Mouse (Mus musculus) stomach, embryonic 16.5 days (tissue): Measurements from ENCODE around the gene Nuak2. TPM values are rescaled to one million over a fixed set of nuclear protein-coding genes. Genes with fewer than 3 reads are reported as not detected.
A peak's percentile ranks its signal among the peaks of the same experiment; 100 is the strongest.

Experiments used
- ATAC-seq: fragments of 200-750 bp; cut with Nextera tagmentation; 2 replicates; pipeline ENCODE4 v1.8.0; 2017; ENCODE audit warnings: moderate number of reproducible peaks, moderate TSS enrichment; ENCODE audit not compliant: insufficient read depth, low FRiP score
- H3K27ac ChIP-seq: fragments of 300-500 bp; sonication (generic); 2 replicates; pipeline ENCODE4 v1.5.1; 2014; ENCODE audit warnings: low read length
- H3K27me3 ChIP-seq: fragments of 300-500 bp; sonication (generic); 2 replicates; pipeline ENCODE4 v1.6.1; 2014; ENCODE audit warnings: low read length, control low read depth, mixed read lengths; ENCODE audit not compliant: control insufficient read depth, insufficient read depth
- H3K36me3 ChIP-seq: fragments of 300-500 bp; sonication (generic); 2 replicates; pipeline ENCODE4 v1.6.1; 2014; ENCODE audit warnings: low read length; ENCODE audit not compliant: control insufficient read depth, insufficient read depth
- H3K4me1 ChIP-seq: fragments of 300-500 bp; sonication (generic); 2 replicates; pipeline ENCODE4 v1.6.1; 2014; ENCODE audit warnings: low read length, control low read depth, mixed read lengths; ENCODE audit not compliant: control insufficient read depth, insufficient read depth
- H3K4me2 ChIP-seq: fragments of 300-500 bp; sonication (generic); 2 replicates; pipeline ENCODE4 v1.6.1; 2014; ENCODE audit warnings: low read depth, low read length, mixed read lengths
- H3K4me3 ChIP-seq: fragments of 300-500 bp; sonication (generic); replicated peaks from 2 replicates; pipeline ENCODE4 v1.5.1; 2014; ENCODE audit warnings: mild to moderate bottlenecking, low read length
- H3K9ac ChIP-seq: fragments of 300-500 bp; sonication (generic); 2 replicates; pipeline ENCODE4 v1.6.1; 2014; ENCODE audit warnings: low read length
- H3K9me3 ChIP-seq: fragments of 300-500 bp; sonication (generic); replicated peaks from 2 replicates; pipeline ENCODE4 v1.6.1; 2016; ENCODE audit warnings: low read length, control low read depth; ENCODE audit not compliant: control insufficient read depth
- WGBS: fragments of 180-500 bp; shearing (Covaris S2); extraction: QIAGEN DNeasy Blood & Tissue Kit; methylation state at CpG from one replicate; pipeline ENCODE4 v1.1.7; 2014; 5-methylcytosine and 5-hydroxymethylcytosine counted together
- polyA plus RNA-seq: library from polyadenylated mRNA; unstranded; fragments of >200 nt; fragmentation: Nextera tagmentation; extraction: Ambion mirVana; gene quantifications from 2 replicates; pipeline ENCODE4 v1.2.1, GENCODE M21; 2015

Gene Nuak2
- polyA plus RNA-seq, 1 experiment from 2014 or later: 6.9 TPM

DNA sequence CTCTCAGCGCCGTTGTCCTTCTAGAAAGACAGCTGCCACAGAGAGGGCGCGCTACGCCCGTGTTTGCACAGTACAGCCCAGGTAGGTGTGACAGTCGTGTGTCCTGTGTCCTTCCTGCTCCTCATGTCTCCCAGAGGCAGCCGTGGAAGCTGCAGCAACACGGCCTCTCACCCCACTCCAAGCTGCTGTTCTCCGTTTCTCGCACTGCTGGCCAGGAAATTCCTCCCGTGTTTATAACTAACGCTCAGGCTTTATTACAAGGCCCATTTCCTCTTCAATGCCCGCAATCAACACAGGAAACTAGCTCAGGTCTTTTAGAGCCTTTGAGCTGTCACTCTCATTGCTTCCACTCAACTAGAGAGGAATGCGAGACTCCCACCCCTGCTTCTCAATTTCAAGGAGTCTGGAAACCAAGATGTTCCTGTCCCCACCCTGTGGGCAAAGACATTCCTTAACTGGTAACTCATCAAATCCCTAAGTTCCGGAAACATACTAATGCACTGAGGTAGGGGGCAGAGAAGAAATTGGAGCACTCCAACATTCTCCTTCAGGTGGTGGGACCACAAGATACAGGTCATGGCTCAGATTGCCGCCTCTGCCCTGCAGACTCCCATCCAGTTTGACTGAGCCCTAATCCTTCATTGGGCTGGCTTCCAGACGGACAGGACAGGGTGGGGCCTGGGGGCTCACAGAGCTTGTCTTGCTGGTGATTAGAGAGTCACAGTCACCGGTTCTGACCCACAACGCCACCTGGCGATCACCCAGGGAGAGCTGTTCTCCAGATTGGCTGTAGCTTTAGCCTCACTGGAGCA is 23.4 kb upstream of the Nuak2 start:
- Histone ChIP-seq H3K9me3 (no peaks in the 10 kb centered on the region), H3K4me3 (no peak overlapping the region), H3K4me1 (peaks cover 24% of the 10 kb centered on the region), H3K27ac (peak overlapping the region; percentile 6; the same call in 1 of the 2 replicates), H3K27me3 (peaks cover 3% of the 10 kb centered on the region; the same call in 1 of the 2 replicates), H3K4me2 (no peak overlapping the region), H3K36me3 (no peaks in the 10 kb centered on the region), H3K9ac (no peak overlapping the region)
- 37% methylated on average over 21 of the region's 21 CpGs for WGBS
- ATAC-seq: 0 out of 2 replicates have a peak, but pooled peaks have one; percentile 22

DNA sequence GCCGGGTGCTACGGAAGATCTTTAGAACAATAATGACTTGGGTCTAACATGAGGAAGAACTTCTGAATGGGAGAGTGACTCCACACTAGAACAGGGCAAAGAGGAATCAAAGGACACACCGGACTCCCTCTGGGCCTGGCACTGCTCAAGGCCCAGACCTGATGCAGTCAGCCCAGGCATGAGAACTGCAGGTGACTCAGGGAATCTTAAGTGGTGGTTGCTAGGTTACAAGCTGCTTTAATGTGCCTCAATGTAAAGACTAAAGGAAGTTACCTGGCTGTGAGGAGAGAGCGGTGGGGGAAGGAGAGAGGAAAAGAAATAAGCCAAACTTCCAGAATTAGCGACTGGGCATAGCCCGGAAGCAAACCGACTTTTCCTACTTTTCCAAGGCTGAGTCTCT is 20.4 kb upstream of the Nuak2 start:
- ATAC-seq: no peak
- H3K27me3 ChIP-seq: peaks cover 22% of the 10 kb centered on the region
- no peak overlapping the region for H3K4me3 ChIP-seq
- H3K4me1 ChIP-seq: peaks cover 30% of the 10 kb centered on the region
- H3K27ac ChIP-seq: no peak overlapping the region
- H3K4me2 ChIP-seq: no peak overlapping the region
- H3K36me3 ChIP-seq: no peaks in the 10 kb centered on the region
- no peaks in the 10 kb centered on the region for H3K9me3 ChIP-seq
- H3K9ac ChIP-seq: no peak overlapping the region
- 71% methylated on average over 7 of the region's 7 CpGs for WGBS

DNA sequence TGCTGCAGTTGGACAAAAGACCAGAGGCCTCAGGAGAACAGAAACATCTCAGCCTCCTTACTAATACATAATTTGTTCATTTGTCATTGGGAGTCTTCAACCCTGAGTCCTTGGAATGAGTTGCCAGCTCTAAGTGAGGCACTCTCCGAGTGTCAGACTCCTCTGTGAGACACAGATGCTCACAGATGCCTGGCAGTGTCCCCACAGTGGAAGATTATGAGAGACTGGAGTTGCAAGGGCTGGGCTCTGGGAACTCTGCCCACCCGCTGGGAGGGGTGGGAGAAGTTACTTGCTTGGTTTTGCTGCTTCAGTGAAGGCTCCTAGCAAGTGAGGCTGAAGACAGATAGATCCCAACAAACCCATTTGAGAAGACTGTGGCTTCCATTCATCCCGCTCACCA is 19.9 kb upstream of the Nuak2 start:
- Histone ChIP-seq H3K27me3 (peaks cover 21% of the 10 kb centered on the region), H3K4me1 (peaks cover 30% of the 10 kb centered on the region)
- ATAC-seq: no peak

DNA sequence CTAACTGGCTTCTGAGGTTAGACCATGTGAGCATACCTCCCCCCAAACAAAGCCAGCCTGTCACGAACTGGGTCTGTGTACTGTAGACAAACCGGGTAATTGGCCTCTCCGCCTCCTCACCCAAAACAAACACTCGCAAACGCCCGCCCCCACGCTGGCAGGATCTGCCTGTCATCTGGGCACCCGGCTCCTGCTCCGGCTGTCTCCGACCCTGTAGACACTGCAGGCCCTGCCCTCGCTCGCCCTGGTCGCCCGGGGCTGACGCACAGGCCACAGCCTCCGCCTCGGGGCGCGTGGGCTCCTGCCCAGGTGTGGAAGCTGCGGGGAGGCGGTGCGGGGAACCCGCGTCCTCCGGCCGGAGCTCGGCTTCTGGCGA is 17.5 kb upstream of the Nuak2 start, which contains the start of gene Klhdc8a:
Klhdc8a (plus strand) TSS at position 202 of the 376 bp plus-strand sequence.
- H3K9ac ChIP-seq: peak within 1 kb of the TSS; percentile 71
- H3K27ac ChIP-seq: no peak within 1 kb of the TSS
- H3K4me3 ChIP-seq: peak within 1 kb of the TSS; percentile 54
- no peaks in the 10 kb centered on the region for H3K36me3 ChIP-seq
- peak; percentile 39; the same call in 1 of the 2 replicates for ATAC-seq
- WGBS: under 1% methylated on average over 28 of the region's 28 CpGs
- H3K27me3 ChIP-seq: peaks cover 25% of the 10 kb centered on the region
- H3K4me2 ChIP-seq: peak within 1 kb of the TSS; percentile 98
- peaks cover 9% of the 10 kb centered on the region; the same call in 1 of the 2 replicates for H3K4me1 ChIP-seq
- no peaks in the 10 kb centered on the region for H3K9me3 ChIP-seq

More for the DNA sequence above, 19.9 kb upstream of the Nuak2 start:
- H3K36me3 ChIP-seq: no peaks in the 10 kb centered on the region
- H3K4me3 ChIP-seq: no peak overlapping the region
- no peak overlapping the region for H3K4me2 ChIP-seq
- no peak overlapping the region for H3K9ac ChIP-seq
- no peaks in the 10 kb centered on the region for H3K9me3 ChIP-seq
- WGBS: 61% methylated on average over 3 of the region's 3 CpGs
- no peak overlapping the region for H3K27ac ChIP-seq

DNA sequence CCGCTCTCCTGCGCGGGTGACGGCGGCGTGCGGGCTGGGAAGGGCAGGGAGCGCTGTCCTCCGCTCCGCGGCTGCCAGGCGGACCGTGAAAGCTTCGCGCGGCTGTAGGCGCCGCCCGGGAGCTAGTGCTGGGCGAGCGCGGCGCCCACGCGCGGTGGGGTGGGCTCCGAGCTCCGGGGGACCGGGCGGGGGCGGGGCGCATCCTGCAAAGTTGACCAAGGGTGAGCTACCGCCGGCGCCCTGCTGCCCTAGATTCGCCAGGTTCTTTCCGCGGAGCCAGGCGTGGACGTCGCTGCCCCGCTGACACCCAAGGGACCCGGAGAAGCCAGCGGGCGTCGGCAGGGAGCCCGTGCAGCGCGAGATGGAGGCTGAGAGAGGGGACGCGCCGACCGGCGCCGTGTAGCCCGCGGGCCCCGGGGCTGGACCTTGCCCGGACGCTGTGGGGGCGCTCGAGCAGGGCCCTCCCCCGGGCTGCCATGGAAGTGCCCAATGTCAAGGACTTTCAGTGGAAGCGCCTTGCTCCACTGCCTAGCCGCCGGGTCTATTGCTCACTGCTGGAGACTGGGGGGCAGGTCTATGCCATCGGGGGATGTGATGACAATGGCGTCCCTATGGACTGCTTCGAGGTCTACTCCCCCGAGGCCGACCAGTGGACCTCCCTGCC is 17.0 kb upstream of the Nuak2 start:
- 1% methylated on average over 70 of the region's 71 CpGs for WGBS
- Histone ChIP-seq H3K4me3 (peak overlapping the region; percentile 54), H3K9me3 (no peaks in the 10 kb centered on the region), H3K27ac (no peak overlapping the region), H3K36me3 (no peaks in the 10 kb centered on the region), H3K4me2 (peak overlapping the region; percentile 98), H3K9ac (peak overlapping the region; percentile 71), H3K27me3 (peaks cover 25% of the 10 kb centered on the region), H3K4me1 (peaks cover 9% of the 10 kb centered on the region; the same call in 1 of the 2 replicates)
- ATAC-seq: peak; percentile 23; the same call in 1 of the 2 replicates

DNA sequence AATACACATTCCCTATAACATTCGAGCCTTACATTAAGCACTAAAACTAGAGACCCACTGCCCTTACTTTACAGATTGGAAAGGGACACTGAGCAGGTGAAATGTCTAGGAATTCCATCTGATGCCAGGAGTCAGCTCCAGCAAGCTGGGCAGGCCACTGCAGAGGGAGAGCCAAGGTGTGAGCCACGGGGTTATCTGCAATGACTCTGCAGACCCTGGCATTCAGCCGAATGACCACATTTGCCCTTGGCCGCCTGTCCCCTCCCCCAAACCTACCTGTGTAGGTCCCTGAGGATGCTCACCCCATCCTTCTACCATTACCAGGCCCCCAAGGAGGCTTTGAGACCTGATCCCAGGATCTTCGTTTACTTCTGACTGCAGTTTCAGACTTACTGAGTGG is 16.2 kb upstream of the Nuak2 start:
- no peak overlapping the region for H3K27ac ChIP-seq
- H3K36me3 ChIP-seq: no peaks in the 10 kb centered on the region
- 70% methylated on average over 5 of the region's 5 CpGs for WGBS
- no peak overlapping the region for H3K4me3 ChIP-seq
- H3K9ac ChIP-seq: no peak overlapping the region
- H3K4me1 ChIP-seq: peaks cover 9% of the 10 kb centered on the region; the same call in 1 of the 2 replicates
- H3K9me3 ChIP-seq: no peaks in the 10 kb centered on the region
- no peak overlapping the region for H3K4me2 ChIP-seq
- no peak for ATAC-seq
- H3K27me3 ChIP-seq: peaks cover 25% of the 10 kb centered on the region

DNA sequence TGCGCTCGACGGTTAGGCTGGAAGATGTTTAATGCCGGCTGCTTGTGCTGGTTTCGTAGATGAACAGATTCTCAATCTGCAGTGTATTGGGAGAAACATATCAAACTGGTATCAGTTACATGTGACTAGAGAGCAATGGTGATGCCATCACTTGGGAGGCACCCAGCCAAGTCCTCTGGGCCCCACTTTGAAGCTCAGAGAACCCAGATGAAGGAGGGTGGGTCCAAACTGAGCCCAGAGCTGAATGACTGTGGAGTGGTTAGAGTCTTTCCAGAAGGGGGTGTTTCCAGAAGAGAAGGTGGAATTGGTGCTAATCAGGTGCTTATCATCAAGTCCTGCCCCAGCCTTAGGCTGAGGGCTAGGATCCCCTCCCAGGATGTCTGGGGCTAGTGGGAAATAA is 14.7 kb upstream of the Nuak2 start:
- Histone ChIP-seq H3K4me3 (no peak overlapping the region), H3K4me1 (peaks cover 9% of the 10 kb centered on the region; the same call in 1 of the 2 replicates), H3K36me3 (no peaks in the 10 kb centered on the region), H3K4me2 (no peak overlapping the region), H3K27ac (no peak overlapping the region), H3K9me3 (no peaks in the 10 kb centered on the region), H3K27me3 (peaks cover 25% of the 10 kb centered on the region), H3K9ac (no peak overlapping the region)
- no peak for ATAC-seq
- 90% methylated on average over 5 of the region's 5 CpGs for WGBS

DNA sequence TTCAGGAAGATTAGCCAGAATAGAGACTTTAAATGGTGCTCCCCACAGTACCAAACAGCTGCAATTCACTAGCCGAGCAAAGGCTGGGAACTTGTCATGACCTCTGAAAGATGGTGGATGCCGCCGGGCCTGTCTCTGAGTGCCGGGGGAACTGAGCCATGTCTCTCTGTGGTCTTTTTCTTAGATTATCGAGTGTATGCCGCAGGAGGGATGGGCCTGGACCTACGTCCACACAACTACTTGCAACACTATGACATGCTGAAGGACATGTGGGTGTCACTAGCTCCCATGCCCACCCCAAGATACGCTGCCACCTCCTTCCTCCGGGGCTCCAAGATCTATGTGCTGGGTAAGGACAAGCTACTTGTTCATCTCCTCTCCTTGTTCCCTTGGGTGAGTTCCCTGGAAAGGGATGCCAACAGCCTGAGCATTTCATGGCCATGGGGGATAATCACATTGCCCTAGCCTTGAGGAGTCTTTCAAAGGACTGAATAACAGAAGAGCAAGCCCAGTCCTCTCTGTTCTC is 13.5 kb upstream of the Nuak2 start:
- H3K27ac ChIP-seq: no peak overlapping the region
- H3K4me3 ChIP-seq: no peak overlapping the region
- no peaks in the 10 kb centered on the region for H3K36me3 ChIP-seq
- no peak overlapping the region for H3K4me2 ChIP-seq
- peaks cover 25% of the 10 kb centered on the region for H3K27me3 ChIP-seq
- WGBS: 87% methylated on average over 9 of the region's 9 CpGs
- H3K9ac ChIP-seq: no peak overlapping the region
- no peak for ATAC-seq
- no peaks in the 10 kb centered on the region for H3K9me3 ChIP-seq
- peaks cover 9% of the 10 kb centered on the region; the same call in 1 of the 2 replicates for H3K4me1 ChIP-seq
